Mouse (Mus musculus) left cerebral cortex, adult 11 months (tissue): ENCODE measurements at regions not wholly inside any gene's neighbourhood (a gene's known extent, or its start where the extent isn't known, plus 50 kb on each side); places are given as distances from the start of the nearest gene placed in this dataset.
A peak's percentile ranks its signal among the peaks of the same experiment; 100 is the strongest.
"Not testable (repeated sequence)": the region's sequence is repeated elsewhere in the genome, so short reads cannot be mapped to it uniquely, and the experiment has no call there.

ENCODE experiments used
- DNase-seq: peaks from one replicate; pipeline ENCODE4 v3.0.0; 2022; ENCODE audit warnings: low spot score

DNA sequence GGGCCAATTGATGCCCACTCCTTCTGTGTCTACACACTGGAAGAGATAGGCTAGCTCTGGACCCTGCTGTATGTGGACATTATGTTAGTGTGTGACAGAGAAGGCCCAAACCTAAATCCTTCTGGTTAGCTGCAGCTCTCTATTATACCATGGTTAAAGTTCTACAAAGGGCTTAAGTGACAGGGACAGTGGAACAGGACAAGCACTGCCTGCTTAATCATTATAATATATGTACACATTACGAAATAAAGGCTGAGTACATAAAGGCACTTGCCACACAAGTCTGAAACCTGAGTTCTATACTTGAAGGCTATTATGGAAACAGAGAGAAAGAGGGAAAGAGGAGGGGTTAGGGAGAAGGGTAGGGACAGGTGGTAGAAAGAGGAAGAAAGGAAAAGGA lies 55.2 kb downstream of the Rdh14 start:
- DNase-seq: no peak

DNA sequence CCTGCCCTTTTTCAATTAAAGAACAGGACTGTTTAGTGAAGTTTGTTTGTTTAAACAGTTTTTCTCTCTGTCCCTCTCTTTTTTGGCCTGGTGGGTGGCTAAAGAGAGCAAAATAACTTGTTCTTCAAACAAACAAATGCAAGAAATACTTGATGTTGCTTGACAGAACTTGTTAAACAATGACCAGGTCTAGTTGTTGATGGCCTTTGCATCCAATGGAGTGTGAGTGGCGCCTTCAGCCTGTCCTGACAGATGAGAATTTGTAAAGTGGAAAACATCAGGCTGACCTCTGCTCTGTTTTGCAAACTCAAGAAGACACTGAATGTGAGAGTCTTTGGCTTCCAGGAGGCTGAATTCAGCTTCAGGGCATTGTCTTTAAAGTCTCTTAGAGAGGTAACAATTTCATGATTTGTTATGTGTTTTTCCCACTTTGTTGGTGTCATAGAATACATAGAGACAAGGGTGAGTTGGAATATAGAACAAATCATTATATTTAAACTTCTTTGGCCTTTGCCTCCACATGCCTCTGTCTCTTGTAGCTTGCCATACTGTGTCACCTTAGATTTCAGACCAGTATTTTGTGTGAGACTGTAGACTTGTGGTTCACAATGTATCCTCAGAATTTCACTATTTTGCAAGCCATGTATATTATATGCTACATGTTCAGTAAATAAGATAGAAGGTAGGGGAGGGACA lies 67.5 kb downstream of the Rdh14 start:
- DNase-seq: no peak

DNA sequence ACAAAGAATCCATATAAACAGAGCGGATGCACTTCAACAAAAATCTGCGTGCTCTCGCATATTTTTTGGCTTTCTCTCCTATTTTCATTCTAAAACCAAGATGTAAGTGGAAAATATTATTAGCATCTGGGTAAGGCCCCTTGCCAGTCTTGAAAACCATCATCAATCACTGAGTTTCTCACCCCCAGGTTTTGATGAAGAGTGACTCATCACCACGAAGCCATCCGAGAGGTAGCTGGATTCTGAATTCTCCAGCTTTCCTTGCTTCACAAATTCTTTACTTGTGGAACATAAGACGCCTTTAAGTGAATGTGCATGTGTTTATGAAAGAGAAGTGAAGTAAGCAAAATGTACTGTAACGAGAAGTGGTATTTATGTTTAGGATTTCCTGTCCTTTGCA lies 71.2 kb downstream of the Rdh14 start:
- DNase-seq: no peak

DNA sequence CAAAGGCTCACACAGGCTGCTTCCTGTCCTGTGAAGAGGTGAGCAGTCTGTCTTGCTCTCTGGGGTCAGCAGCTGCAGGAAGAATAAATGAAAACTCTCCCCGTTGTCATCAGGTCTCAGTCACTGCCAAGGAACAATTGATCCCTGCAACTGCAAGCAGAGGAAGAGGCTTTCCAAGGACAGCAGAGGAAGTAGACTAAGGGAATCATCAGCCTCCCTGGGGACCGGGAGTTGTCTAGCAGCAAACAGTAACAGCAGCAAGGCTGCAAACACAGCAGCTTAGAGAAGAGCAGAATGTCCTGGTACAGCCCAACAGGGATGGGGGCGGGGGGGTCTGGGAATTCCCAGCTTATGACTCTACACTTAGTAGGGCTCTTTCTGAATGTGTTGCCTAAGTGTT lies 72.4 kb downstream of the Rdh14 start:
- no peak for DNase-seq

DNA sequence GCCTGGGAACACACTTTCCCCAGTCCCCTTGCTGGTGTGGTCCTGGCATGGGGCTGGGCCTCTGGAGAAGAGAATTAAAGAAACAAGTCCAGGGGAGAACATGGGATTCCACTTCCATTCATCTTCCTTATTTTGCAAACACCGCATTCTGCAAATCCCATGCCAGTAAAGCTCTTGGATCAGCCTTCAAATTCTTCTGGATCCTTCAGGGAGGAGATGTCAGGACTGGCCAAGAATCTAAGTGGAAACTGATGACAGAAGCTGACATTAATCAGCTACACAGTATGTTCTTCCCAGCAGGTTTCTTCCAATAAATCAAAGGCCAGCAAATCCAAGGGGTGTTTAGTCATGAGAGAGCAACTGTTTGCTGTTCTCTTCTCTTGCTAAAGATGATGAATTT lies 83.4 kb downstream of the Rdh14 start:
- no peak for DNase-seq

DNA sequence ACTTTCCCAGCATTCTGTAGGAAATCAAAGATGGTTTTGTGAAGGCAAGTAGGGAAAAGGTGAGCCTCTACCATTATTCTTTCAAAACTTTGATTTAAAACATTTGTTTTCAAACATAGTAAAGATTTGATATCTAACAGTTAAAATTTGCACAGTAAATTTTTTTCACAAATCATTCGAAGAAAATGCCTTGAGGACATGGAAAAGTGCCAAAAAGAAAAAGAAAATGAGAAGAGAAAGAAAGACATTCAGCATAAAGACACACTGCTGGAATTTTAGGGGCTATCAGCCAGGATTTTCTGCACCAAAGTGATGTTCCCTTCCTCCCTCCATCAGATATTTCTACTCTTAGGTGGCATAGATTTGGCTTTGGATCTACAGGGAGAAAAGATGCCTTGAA lies 90.2 kb downstream of the Rdh14 start:
- no peak for DNase-seq

DNA sequence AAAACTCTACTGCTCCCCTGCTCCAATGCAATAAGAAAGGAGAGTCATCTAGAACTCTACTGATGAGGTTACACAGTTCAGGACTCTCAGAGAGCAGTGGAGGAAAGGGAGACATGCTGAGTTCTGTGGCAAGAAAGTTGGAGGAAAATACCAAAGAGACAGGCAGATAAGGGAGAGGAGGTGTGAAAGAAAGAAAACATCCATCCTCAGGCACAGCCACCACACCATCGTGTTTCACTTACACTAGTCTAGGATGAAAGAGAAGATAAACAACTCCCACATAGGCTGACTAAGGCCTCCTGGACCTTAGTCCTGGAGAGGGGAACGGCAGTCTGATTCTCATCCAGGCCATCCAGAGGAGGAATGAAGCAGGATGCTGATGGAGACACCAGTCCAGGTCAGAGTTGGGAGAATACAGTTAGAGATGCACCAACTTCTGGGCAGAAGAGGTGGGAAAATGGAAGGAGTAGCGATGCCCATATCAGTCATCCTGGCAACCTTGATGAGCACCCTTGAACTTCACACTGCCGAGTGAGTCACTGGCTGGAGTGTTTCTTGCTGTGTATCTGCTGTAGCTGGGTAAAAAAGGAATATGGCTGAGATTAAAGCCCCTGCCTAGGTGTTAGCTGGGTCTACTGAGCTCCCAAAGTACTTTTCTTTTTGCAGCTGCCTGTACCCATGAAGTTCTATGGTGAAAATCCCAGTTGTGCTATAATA lies 91.9 kb downstream of the Rdh14 start:
- no peak for DNase-seq

DNA sequence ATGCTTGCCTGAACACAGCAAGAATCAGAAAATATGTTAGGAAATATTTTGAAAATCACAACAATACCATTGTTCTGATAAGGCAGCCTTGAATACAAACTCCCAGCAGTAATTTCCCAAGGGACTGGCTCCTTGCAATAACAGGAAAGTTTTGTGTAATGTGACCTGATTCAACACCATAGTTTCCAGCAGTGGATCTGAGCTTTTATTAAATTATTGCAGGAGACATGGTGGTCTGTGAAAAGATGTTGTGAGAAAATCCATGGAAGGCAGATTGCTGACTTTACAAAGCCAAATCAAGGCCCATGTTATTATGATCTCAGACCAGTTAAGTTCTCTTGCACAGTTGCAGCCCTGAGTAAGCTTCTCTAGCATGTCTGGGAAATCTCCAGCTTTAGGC lies 116.1 kb downstream of the Rdh14 start:
- DNase-seq: no peak

DNA sequence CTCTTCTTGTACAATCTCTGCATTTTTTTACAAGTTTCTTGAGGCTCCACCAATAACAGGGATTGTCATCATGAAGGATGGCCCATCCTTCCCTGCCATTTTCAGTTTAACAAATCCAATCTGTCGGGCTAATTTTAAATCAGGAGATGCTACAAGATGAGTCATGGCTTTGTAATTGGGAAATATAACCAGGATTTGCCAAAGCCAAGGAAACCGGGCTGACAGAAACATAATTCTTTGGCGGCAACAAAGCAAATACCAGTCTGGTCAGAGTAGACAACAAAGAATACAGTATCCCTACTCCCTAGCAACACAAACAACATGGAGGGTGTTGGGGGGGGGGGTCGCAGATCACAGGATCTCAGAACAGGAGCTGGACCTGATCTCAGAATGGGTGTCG lies 123.0 kb downstream of the Rdh14 start:
- no peak for DNase-seq

DNA sequence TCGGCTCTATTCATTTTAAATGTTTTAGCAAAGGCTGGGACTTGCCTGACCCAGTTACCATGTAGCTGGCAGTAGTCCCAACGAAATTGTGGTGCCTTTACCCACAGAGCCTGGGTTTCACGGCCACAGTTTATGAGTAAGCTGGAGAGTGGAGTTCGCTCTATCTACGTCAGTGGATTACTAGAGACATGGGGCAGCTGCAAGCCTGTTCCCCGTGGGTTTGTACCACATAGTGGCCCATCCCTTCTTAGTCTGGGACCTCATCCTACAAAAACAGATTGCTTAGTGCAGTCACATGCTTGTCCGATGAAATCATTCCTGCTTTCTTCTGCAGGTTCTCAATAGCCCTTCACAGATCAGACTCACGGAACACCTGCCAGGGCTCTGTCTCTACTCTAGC lies 123.7 kb downstream of the Rdh14 start:
- no peak for DNase-seq

DNA sequence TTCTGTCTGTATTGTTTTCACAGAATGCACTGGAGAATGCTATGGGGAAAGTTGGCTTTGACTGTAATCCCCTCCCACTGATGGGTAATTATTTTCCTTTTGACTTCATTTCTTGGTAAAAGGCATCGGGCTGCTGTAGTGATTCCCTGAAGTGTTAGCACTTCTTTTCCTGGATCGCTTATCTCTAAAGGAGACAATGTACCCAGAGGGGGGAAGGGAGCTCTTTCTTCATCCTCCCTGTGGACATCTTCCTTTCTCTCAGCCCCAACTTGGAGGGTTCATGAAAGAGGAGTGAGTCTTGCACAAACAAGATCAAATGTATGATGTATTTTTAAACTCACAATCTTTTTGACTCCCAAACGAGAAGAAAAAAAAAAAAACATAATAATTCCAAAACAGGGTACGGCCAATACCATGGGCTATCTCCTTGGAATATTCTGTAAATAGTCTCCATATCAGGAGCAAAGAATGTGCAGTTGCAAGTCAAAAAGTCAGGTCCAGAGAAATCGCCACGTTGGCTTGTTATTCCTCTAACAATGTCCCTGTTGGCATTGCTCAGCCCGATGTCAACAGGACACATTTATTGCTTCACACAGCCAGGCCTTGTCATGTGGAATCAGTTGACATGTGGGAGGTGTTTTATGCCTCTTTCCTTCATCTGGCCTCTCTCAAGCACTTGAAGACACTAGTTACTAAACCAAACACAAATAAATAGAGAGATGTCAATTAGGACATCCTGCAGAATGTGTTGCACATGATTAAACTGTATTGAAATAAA lies 134.1 kb downstream of the Rdh14 start:
- no peak for DNase-seq

DNA sequence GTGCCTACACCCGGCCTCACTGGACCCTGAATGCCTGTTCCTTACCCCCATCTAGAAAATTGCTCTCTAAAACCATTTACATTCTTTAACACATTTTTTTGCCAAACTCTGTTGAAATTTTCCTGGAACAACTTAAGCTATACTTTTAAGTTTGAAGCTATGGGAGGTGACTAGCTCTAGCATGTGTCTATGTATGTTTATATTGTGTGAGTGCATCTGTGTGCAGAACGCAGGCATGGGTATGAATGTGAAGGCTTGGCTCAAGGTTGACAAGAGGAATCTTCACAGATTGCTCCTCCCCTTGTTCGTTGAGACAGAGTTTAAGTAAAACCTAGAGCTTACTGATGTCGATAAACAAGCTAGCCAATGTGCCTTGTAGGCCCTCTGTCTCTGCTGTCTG lies 135.4 kb downstream of the Rdh14 start:
- DNase-seq: no peak

DNA sequence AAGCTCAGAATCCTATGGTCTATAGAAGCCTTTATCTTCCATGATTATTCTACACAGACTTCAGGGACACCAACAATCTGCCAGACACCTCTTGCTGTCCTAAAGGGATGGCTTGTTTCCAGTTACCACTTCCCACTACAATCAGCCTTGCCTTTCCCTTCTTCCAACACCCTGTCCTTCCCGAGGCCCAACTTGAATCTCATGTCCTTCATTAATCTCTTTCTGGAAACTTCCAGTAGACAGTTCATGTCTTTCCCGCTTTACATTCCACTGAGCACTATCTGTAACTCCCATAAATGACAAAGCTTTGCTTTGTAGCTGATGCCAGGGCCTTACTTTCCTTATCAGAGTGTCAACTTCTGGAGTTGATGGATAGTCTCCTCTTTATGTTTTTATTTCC lies 138.5 kb downstream of the Rdh14 start:
- DNase-seq: no peak

DNA sequence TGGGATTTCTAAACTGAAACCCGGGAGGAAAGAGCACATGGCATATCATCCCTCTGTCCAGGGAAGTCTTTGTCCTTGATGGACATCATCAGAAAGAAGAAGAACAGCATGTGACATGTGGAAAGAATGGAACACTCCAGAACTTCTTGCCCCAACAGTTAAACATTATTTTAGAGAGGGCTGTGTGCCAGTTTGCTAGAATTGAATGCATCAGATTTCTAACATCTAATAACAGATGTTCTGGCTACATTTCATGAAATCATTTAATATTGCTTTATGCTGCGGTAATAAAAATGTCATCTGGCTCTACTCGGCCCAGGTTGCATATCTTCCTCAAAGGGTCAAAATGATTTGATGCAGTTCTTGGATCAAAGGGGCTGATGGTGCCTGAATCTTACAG lies 140.4 kb downstream of the Rdh14 start:
- DNase-seq: no peak

DNA sequence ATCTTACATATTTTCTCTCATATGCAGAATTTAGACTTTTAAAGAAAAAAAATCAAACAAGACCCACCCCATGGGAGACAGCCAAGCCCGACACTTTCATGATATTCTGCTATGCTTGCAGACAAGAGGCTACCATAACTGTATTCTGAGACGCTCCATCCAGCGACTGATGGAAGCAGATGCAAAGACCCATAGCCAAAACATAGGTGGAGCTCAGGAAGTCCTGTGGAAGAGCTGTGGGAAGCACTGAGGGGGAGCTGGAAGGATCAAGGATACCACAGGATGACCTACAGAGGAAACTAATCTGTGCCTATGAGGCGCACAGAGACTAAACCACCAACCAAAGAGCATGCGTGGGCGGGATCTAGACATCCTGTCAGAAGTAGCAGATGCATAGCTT lies 143.4 kb downstream of the Rdh14 start:
- DNase-seq: no peak

DNA sequence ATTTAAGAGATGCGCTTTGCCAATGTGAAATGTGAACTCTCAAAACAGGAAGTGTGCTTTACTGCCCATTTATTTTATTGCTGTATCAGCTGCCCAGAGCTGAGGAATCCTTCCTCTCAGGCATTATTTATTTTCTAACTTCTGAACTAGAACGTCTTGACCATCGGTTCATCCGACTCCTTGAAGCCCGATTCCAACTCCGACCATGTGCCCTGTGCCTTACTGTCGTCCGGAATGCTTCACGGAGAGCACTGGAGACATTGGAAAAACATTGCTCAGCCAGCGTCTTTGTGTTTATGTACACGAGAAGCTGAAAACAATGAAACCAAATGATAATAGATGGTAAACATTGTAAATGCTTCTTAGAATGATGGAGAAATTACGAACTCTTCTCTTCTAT lies 145.7 kb downstream of the Rdh14 start:
- DNase-seq: no peak

DNA sequence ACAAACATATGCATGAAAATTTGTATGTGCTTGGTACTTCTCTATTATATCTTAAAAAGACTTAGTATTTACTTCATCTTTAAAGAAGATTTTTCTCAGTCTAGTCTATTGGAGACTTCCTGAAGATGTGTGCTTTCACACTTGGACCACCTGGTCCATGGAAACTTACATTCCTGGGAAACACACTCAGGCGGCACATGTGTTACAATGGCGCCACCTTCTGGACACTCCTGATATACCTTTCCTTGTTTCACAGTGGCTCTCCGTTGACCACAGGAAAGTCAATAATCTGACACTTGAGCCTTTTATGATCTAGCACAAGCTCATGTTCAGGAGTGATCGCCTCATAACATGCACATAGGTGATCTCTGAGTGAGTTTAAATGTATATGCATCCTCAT lies 146.5 kb downstream of the Rdh14 start:
- DNase-seq: peak; percentile 18

DNA sequence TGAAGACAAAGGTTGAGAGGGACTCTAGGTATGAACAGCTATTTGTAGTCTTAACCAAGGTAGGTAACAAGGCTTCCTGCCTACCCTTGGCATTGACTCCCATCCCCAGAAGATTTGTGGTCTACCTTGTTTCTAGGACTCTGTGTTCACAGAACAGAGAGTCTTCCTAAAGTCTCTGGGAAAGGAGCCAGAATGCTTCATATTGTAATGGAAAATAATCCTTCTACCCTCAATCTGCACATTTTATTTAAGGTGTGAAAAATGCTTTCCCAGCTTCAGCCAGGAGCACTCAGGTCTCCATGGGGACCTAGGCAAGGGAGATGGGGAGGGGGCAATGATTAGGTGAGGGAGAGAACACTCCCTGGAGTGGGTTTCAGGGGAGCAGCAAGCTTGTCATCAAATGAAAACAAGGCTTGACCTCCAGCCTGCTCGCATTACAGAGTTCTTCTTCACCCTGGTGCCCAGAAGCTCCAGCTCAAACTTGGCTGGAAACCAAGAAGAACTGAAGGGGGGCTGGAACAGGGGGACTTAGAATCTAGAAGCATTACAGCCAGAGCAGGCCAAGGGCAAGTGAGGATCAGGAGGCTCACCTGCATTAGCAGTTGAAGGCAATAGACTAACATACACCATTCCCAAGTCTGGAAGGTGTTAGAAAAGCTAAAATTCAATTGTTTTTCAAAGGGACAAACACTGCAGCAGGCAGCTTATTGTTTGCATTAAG lies 159.1 kb downstream of the Rdh14 start:
- DNase-seq: no peak

DNA sequence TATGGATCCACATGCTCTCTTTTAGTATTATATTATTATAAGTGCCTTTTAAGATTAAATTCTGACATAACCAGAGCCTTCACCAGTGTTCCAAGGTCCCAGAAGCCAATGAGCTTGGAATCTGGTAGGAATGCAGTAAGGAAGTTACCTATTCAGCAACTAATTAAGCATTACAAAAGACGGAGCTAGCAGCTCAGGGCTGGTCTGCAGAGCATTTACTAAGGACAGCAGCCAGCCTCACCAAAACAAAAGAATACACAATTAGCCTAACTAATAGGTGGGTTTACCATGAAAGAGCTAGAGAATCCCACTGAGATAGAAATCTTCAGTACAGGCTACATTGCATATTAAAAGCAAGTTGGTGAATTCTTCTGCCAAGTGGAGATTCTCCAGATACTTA lies 164.1 kb downstream of the Rdh14 start:
- not testable (repeated sequence) for DNase-seq

DNA sequence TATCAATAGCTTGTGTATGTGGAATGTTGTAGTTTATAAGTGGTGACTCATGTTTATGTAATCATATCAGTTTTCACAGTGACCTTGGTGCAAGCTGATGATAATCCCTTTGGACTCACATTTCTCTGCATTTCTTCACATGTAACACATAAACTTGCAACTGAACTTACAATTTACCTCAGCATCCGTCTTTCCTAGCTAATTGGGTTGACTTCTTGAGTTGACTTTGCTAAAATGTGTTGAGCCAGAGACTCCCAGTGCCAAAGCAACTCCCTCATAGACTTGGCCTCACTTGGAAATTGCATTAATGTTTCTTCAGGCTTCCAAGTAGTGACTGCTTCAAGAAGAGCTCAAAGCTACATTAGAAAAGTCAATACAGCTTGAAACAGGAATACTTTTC lies 172.4 kb downstream of the Rdh14 start:
- DNase-seq: no peak

DNA sequence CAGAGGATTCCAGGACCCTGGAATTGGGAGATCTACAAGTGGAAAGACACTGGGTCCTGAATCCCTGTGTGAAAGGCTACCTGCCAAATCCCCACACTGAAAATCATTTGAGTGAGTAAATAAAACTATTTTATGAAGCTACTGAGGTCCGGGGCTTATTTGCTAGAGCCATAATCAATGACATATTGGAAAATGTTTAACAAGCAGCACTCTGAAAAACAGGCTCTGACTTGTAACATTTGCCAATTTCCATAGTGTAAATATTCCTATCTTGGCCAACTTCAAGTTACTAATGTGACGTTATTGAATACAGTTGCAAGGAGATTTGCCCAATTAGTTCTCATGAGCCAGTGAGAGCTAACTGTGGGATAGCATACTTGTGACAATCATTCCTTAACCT lies 177.3 kb downstream of the Rdh14 start:
- DNase-seq: no peak

DNA sequence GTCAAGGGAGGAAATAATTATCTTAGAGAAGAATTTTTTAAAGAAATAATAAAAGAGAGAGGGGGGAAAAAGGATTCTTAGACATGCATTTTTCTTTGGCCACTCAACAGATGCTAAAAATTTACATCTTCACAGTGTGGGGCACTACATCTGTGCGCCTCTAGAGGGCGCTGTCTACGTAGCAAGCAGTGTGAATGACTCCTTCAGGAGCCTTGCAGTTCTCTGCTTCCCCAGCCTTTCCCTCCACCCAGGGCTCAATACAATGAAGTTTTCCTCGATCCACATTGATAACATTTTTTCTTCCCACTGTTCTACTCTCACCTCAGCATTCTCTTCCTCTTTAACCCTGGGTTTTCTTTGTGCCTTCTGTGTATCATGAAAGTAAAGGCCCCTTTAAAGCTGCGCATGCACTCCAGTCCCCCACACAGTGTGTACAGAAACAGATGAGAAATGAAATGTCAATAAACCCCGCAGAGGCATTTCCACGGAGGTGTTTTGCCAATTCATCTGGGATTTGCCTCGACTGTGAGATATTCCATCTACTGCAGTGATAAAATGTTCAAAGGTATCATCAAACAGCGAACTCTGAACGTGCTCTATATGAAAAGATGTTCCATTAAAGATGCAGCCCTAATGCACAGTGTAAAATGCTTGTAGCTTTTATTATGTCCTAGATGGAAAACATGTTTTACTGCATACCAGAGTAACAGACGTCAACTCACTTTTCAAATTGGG lies 181.2 kb downstream of the Rdh14 start:
- DNase-seq: no peak
